ENCODE assay signal across 25 mouse cellular contexts in genomic region chr5:121363441-121363840, GRCm38 (mm10). TPM values are rescaled to one million over a fixed set of nuclear protein-coding genes. Genes with fewer than 3 reads are reported as not detected.
A peak's percentile ranks its signal among the peaks of the same experiment; 100 is the strongest.
DNase-seq lines count a peak whose midpoint lies in the region; TF ChIP-seq lines count a peak whose summit lies in the region.
"Had no signal": no experiment of that assay in that cellular context is flagged by ENCODE, and none has a peak within 500 bp of the region (broad histone marks: within the 10 kb centered on the region; RNA-seq: fewer than 3 reads in every experiment).

No protein-coding gene starts in this region.

- DNase-seq in gastrocnemius, adult 18-20 months (ENCODE audit: low spot score) = peak; percentile 37
- no peak for DNase-seq in gastrocnemius, postnatal 4 days (ENCODE audit: low spot score in 2 of 2)
- peak; percentile 34 for DNase-seq in adrenal gland, adult 8-10 months
- DNase-seq in adrenal gland, postnatal 14 days = peak; percentile 36
- DNase-seq in right cerebral cortex, postnatal 4 days = no peak
- no peak for DNase-seq in T-cell, adult 2 months (ENCODE audit: low spot score)
- DNase-seq: B cell, adult 2 months; cerebellum, adult 8-10 months; cerebellum, postnatal 10 days; cerebellum, postnatal 36 days; embryo, embryonic 11 days; heart, postnatal 10 days; heart, postnatal 4 days; kidney, adult 18-20 months had no signal

- H3ac ChIP-seq in myocyte (ENCODE audit: control insufficient read depth, insufficient read length) = no peak overlapping the region

- no peaks in the 10 kb centered on the region for H3K27me3 ChIP-seq in myocyte (ENCODE audit: control insufficient read depth, insufficient read depth, insufficient read length)
- H3K27me3 ChIP-seq: CH12.LX; embryonic facial prominence, embryonic 13.5 days; forebrain, embryonic 12.5 days; forebrain, embryonic 15.5 days; heart, embryonic 12.5 days; heart, embryonic 15.5 days; Patski had no signal

- H3K4me3 ChIP-seq in myocyte = no peak overlapping the region
- H3K4me3 ChIP-seq: embryonic facial prominence, embryonic 10.5 days; embryonic facial prominence, embryonic 13.5 days; erythroblast, embryonic 14.5 days; forebrain, embryonic 12.5 days; forebrain, embryonic 15.5 days; heart, embryonic 12.5 days; heart, embryonic 15.5 days had no signal

- H3K36me3 ChIP-seq in myocyte (ENCODE audit: control insufficient read depth, insufficient read depth) = peaks cover 7% of the 10 kb centered on the region

- H3K4me2 ChIP-seq in myocyte (ENCODE audit: low read depth) = no peak overlapping the region
- H3K4me2 ChIP-seq: embryonic facial prominence, embryonic 13.5 days; forebrain, embryonic 12.5 days; forebrain, embryonic 15.5 days; heart, embryonic 12.5 days; heart, embryonic 15.5 days; hindbrain, embryonic 14.5 days had no signal

- no peak for TF ChIP-seq POLR2A in myocyte (IDR thresholded peaks at IDR 0.05; ENCODE audit: insufficient read length, low read depth)

- no peaks in the 10 kb centered on the region for H3K79me2 ChIP-seq in myocyte (ENCODE audit: control insufficient read depth, insufficient read depth)

TF ChIP-seq in myocyte, 11 proteins besides CTCF, POLR2A, EP300 and RAD21:
- TF ChIP-seq MYOD1 (IDR thresholded peaks at IDR 0.05; ENCODE audit: control insufficient read depth in 1 of 3, insufficient read length in 2 of 3, low read depth in 2 of 3) (peak in 2 of 3 experiments; percentile 1 to 25), TCF12 (IDR thresholded peaks at IDR 0.05; ENCODE audit: insufficient read depth, poor library complexity, severe bottlenecking) (no peak)

RNA-seq across cellular contexts. Expression of gene Trafd1, which starts 22.0 kb away (rescaled TPM):
- 10 to 100 TPM; 45.9 to 48.0 TPM for total RNA-seq in gastrocnemius, adult 18-20 months (2021)
- 10 to 100 TPM; 74.7 to 87.6 TPM for total RNA-seq in gastrocnemius, postnatal 4 days (2021)
- 10 to 100 TPM; 37.0 to 67.7 (median 52.0) TPM for total RNA-seq in adrenal gland, adult 8-10 months (2022)
- 38.1 and 52.2 TPM in 2 replicates for total RNA-seq in adrenal gland, postnatal 14 days (2021)
- polyA plus RNA-seq in myocyte (2012; fragmentation: generic; extraction: Trizol) = 29.3 TPM

RNA-seq across cellular contexts. Expression of gene Naa25, which starts 34.3 kb away (rescaled TPM):
- total RNA-seq in gastrocnemius, adult 18-20 months (2021) = 10 to 100 TPM; 25.9 to 29.7 TPM
- 10 to 100 TPM; 22.3 to 23.8 TPM for total RNA-seq in gastrocnemius, postnatal 4 days (2021)
- 10 to 100 TPM; 33.4 to 40.0 (median 35.9) TPM for total RNA-seq in adrenal gland, adult 8-10 months (2022)
- total RNA-seq in adrenal gland, postnatal 14 days (2021) = 34.7 and 36.3 TPM in 2 replicates
- polyA plus RNA-seq in myocyte (2012; fragmentation: generic; extraction: Trizol) = 22.0 TPM

Comparison
In these comparisons a context has a peak if more than half of its experiments do, and no peak if none do; other contexts are left out.
1. DNase-seq: peak in gastrocnemius, adult 18-20 months (single experiment), adrenal gland, adult 8-10 months (single experiment) and adrenal gland, postnatal 14 days (single experiment); none in gastrocnemius, postnatal 4 days (0 of 2), right cerebral cortex, postnatal 4 days (single experiment) and T-cell, adult 2 months (single experiment).